Mouse (Mus musculus): Measurements from ENCODE around the gene Prtn3. TPM values are rescaled to one million over a fixed set of nuclear protein-coding genes. Genes with fewer than 3 reads are reported as not detected.

Prtn3 gene
- polyA plus RNA-seq, 1 experiment from 2014 or later, result 12.8 TPM

- peak overlapping the region; percentile 21; the same call in 1 of the 2 replicates for H3K27ac ChIP-seq
- ATAC-seq, result peak; percentile 53
- H3K4me1 ChIP-seq, result peaks cover 14% of the 10 kb centered on the region
- peak overlapping the region; percentile 50 for H3K9ac ChIP-seq
- 6% methylated on average over 2 of the region's 2 CpGs for WGBS
- no peak overlapping the region for H3K4me3 ChIP-seq
- peaks cover 73% of the 10 kb centered on the region for H3K36me3 ChIP-seq (ENCODE audit: poor library complexity, severe bottlenecking)
- peaks cover 20% of the 10 kb centered on the region; the same call in 1 of the 2 replicates for H3K27me3 ChIP-seq
- H3K4me2 ChIP-seq, result no peak overlapping the region
- no peaks in the 10 kb centered on the region for H3K9me3 ChIP-seq (replicated peaks)
These were observed 26.7 kb downstream of the Prtn3 start for GRCm38 (mm10) chr10:79900951-79901410.

- 0 out of 2 replicates have a peak, but pooled peaks cover 7% of the 10 kb centered on the region for H3K27me3 ChIP-seq
- no peak overlapping the region for H3K27ac ChIP-seq
- peaks cover 55% of the 10 kb centered on the region for H3K36me3 ChIP-seq (ENCODE audit: poor library complexity, severe bottlenecking)
- H3K4me1 ChIP-seq, result peaks cover 13% of the 10 kb centered on the region
- 90% methylated on average over 9 of the region's 9 CpGs for WGBS
- no peak overlapping the region for H3K4me3 ChIP-seq
- no peak overlapping the region for H3K4me2 ChIP-seq
- ATAC-seq, result no peak
- no peak overlapping the region for H3K9ac ChIP-seq
- H3K9me3 ChIP-seq (replicated peaks), result no peaks in the 10 kb centered on the region
These were observed 32.4 kb downstream of the Prtn3 start for GRCm38 (mm10) chr10:79906712-79907111.

GRCm38 (mm10) chr10:79907415-79907814 is 33.1 kb downstream of the Prtn3 start:
- ATAC-seq, result no peak
- H3K27me3 ChIP-seq, result 0 out of 2 replicates have a peak, but pooled peaks cover 7% of the 10 kb centered on the region
- H3K4me3 ChIP-seq, result no peak overlapping the region
- H3K4me2 ChIP-seq, result peak overlapping the region; percentile 48; the same call in 1 of the 2 replicates
- WGBS, result 95% methylated on average over 10 of the region's 10 CpGs
- H3K9me3 ChIP-seq (replicated peaks), result no peaks in the 10 kb centered on the region
- no peak overlapping the region for H3K9ac ChIP-seq
- H3K4me1 ChIP-seq, result peaks cover 13% of the 10 kb centered on the region
- no peak overlapping the region for H3K27ac ChIP-seq
- H3K36me3 ChIP-seq (ENCODE audit: poor library complexity, severe bottlenecking), result peaks cover 62% of the 10 kb centered on the region

GRCm38 (mm10) chr10:79908167-79909091 is 34.2 kb downstream of the Prtn3 start, which contains the start of gene Med16:
Med16 (minus strand) TSS chr10:79908923.
- peak; percentile 92 for ATAC-seq
- H3K9me3 ChIP-seq (replicated peaks), result no peaks in the 10 kb centered on the region
- H3K9ac ChIP-seq, result peak within 1 kb of the TSS; percentile 89
- peak within 1 kb of the TSS; percentile 68 for H3K4me3 ChIP-seq
- peak within 1 kb of the TSS; percentile 48 for H3K4me2 ChIP-seq
- H3K4me1 ChIP-seq, result peaks cover 13% of the 10 kb centered on the region
- H3K36me3 ChIP-seq (ENCODE audit: poor library complexity, severe bottlenecking), result peaks cover 58% of the 10 kb centered on the region
- WGBS, result 2% methylated on average over 52 of the region's 52 CpGs
- H3K27me3 ChIP-seq, result no peaks in the 10 kb centered on the region
- H3K27ac ChIP-seq, result peak within 1 kb of the TSS; percentile 96

- H3K4me1 ChIP-seq, result peaks cover 18% of the 10 kb centered on the region
- peak overlapping the region; percentile 89 for H3K9ac ChIP-seq
- H3K4me2 ChIP-seq, result peak overlapping the region; percentile 46
- H3K4me3 ChIP-seq, result peak overlapping the region; percentile 68; the same call in 1 of the 2 replicates
- ATAC-seq, result peak; percentile 66
- H3K27ac ChIP-seq, result peak overlapping the region; percentile 82
- no peaks in the 10 kb centered on the region for H3K9me3 ChIP-seq (replicated peaks)
- no peaks in the 10 kb centered on the region for H3K27me3 ChIP-seq
- WGBS, result 24% methylated on average over 14 of the region's 14 CpGs
- peaks cover 50% of the 10 kb centered on the region for H3K36me3 ChIP-seq (ENCODE audit: poor library complexity, severe bottlenecking)
These were observed 35.0 kb downstream of the Prtn3 start for GRCm38 (mm10) chr10:79909092-79909922.

- Histone ChIP-seq H3K9ac (peak within 1 kb of the TSS; percentile 41), H3K4me3 (no peak within 1 kb of the TSS), H3K4me1 (peaks cover 31% of the 10 kb centered on the region), H3K4me2 (peak within 1 kb of the TSS; percentile 46), H3K36me3 (ENCODE audit: poor library complexity, severe bottlenecking) (peaks cover 38% of the 10 kb centered on the region), H3K27me3 (no peaks in the 10 kb centered on the region), H3K27ac (peak within 1 kb of the TSS; percentile 82; the same call in 1 of the 2 replicates), H3K9me3 (replicated peaks) (no peaks in the 10 kb centered on the region)
- no peak for ATAC-seq
- 94% methylated on average over 4 of the region's 4 CpGs for WGBS
These were observed 36.3 kb downstream of the Prtn3 start, which contains the start of gene Gm26602 for GRCm38 (mm10) chr10:79910556-79910955. Gm26602 (plus strand) TSS chr10:79910856.

GRCm38 (mm10) chr10:79912412-79912811 is 38.1 kb downstream of the Prtn3 start:
- Histone ChIP-seq H3K9ac (no peak overlapping the region), H3K4me3 (no peak overlapping the region), H3K27me3 (peaks cover 3% of the 10 kb centered on the region), H3K4me2 (no peak overlapping the region), H3K9me3 (replicated peaks) (no peaks in the 10 kb centered on the region), H3K36me3 (ENCODE audit: poor library complexity, severe bottlenecking) (peaks cover 25% of the 10 kb centered on the region), H3K27ac (no peak overlapping the region), H3K4me1 (peaks cover 41% of the 10 kb centered on the region)
- 70% methylated on average over 20 of the region's 20 CpGs for WGBS
- no peak for ATAC-seq

GRCm38 (mm10) chr10:79914131-79914947 is 40.1 kb downstream of the Prtn3 start:
- Histone ChIP-seq H3K9ac (peak overlapping the region; percentile 45), H3K27ac (peak overlapping the region; percentile 45), H3K4me1 (peaks cover 41% of the 10 kb centered on the region), H3K36me3 (ENCODE audit: poor library complexity, severe bottlenecking) (peaks cover 25% of the 10 kb centered on the region), H3K9me3 (replicated peaks) (no peaks in the 10 kb centered on the region), H3K27me3 (peaks cover 22% of the 10 kb centered on the region), H3K4me2 (peak overlapping the region; percentile 16; the same call in 1 of the 2 replicates), H3K4me3 (no peak overlapping the region)
- 58% methylated on average over 11 of the region's 11 CpGs for WGBS
- ATAC-seq, result no peak

- H3K9me3 ChIP-seq (replicated peaks), result no peaks in the 10 kb centered on the region
- peak overlapping the region; percentile 98 for H3K4me2 ChIP-seq
- ATAC-seq, result no peak
- 77% methylated on average over 7 of the region's 7 CpGs for WGBS
- H3K9ac ChIP-seq, result peak overlapping the region; percentile 45
- no peak overlapping the region for H3K27ac ChIP-seq
- peaks cover 25% of the 10 kb centered on the region for H3K36me3 ChIP-seq (ENCODE audit: poor library complexity, severe bottlenecking)
- no peak overlapping the region for H3K4me3 ChIP-seq
- peaks cover 37% of the 10 kb centered on the region for H3K4me1 ChIP-seq
- H3K27me3 ChIP-seq, result peaks cover 29% of the 10 kb centered on the region
These were observed 40.8 kb downstream of the Prtn3 start for GRCm38 (mm10) chr10:79914948-79915596.

GRCm38 (mm10) chr10:79916081-79916480 is 41.8 kb downstream of the Prtn3 start:
- ATAC-seq, result no peak
- Histone ChIP-seq H3K4me3 (peak overlapping the region; percentile 82), H3K27me3 (peaks cover 39% of the 10 kb centered on the region), H3K9me3 (replicated peaks) (no peaks in the 10 kb centered on the region), H3K9ac (peak overlapping the region; percentile 98), H3K4me1 (peaks cover 46% of the 10 kb centered on the region), H3K4me2 (peak overlapping the region; percentile 98), H3K36me3 (ENCODE audit: poor library complexity, severe bottlenecking) (peaks cover 19% of the 10 kb centered on the region), H3K27ac (no peak overlapping the region; the same call in 1 of the 2 replicates)
- WGBS, result 8% methylated on average over 8 of the region's 8 CpGs
